Mouse (Mus musculus) brain, embryonic 14.5 days (tissue): ENCODE results near the gene Olfr1036.
"Not testable (repeated sequence)": the region's sequence is repeated elsewhere in the genome, so short reads cannot be mapped to it uniquely, and the experiment has no call there.

Source experiments
- CTCF ChIP-seq: fragments of 200-500 bp; IDR thresholded peaks from 2 replicates; pipeline ENCODE4 v1.5.1; 2012; ENCODE audit warnings: inconsistent platforms, mild to moderate bottlenecking, moderate library complexity, borderline replicate concordance; ENCODE audit not compliant: insufficient read depth, insufficient read length; ENCODE audit errors: extremely low read depth
- POLR2A ChIP-seq: fragments of 200-500 bp; IDR thresholded peaks from 2 replicates; pipeline ENCODE4 v1.6.1; 2012; ENCODE audit warnings: mild to moderate bottlenecking, inconsistent platforms, borderline replicate concordance; ENCODE audit not compliant: poor library complexity, insufficient read depth, insufficient read length, severe bottlenecking; ENCODE audit errors: extremely low read depth

- TF ChIP-seq CTCF, POLR2A: not testable (repeated sequence)
Observed at GRCm38 (mm10) chr2:86080478-86080877, 6.7 kb downstream of the Olfr1036 start.
